Mouse (Mus musculus) adrenal gland, postnatal 14 days (tissue): ENCODE data around the gene Adamtsl4. TPM values are rescaled to one million over a fixed set of nuclear protein-coding genes. Genes with fewer than 3 reads are reported as not detected.

Experiments used
- DNase-seq: peaks from one replicate; pipeline ENCODE4 v3.0.0; 2021; ENCODE audit warnings: mixed read lengths
- long read RNA-seq, 2 experiments: library from polyadenylated mRNA; stranded (forward); transcript quantifications; one replicate each; pipeline ENCODE4 v2.0.0; 2021
- total RNA-seq: library from RNA; stranded (reverse); gene quantifications from 2 replicates; pipeline ENCODE4 v1.2.3, GENCODE M21; 2021

Gene Adamtsl4
- 6.6 and 8.4 TPM in 2 replicates for total RNA-seq
- long read RNA-seq, experiment 1, full-length matches to known transcripts: 2 of 3 reads
- long read RNA-seq, experiment 1, partial matches to known transcripts: 1 of 3 reads
- long read RNA-seq, experiment 1, other reads (novel, unspliced or antisense): 0 of 3 reads
- long read RNA-seq, experiment 2, full-length matches to known transcripts: 1 of 4 reads
- long read RNA-seq, experiment 2, partial matches to known transcripts: 3 of 4 reads
- long read RNA-seq, experiment 2, other reads (novel, unspliced or antisense): 0 of 4 reads

DNA sequence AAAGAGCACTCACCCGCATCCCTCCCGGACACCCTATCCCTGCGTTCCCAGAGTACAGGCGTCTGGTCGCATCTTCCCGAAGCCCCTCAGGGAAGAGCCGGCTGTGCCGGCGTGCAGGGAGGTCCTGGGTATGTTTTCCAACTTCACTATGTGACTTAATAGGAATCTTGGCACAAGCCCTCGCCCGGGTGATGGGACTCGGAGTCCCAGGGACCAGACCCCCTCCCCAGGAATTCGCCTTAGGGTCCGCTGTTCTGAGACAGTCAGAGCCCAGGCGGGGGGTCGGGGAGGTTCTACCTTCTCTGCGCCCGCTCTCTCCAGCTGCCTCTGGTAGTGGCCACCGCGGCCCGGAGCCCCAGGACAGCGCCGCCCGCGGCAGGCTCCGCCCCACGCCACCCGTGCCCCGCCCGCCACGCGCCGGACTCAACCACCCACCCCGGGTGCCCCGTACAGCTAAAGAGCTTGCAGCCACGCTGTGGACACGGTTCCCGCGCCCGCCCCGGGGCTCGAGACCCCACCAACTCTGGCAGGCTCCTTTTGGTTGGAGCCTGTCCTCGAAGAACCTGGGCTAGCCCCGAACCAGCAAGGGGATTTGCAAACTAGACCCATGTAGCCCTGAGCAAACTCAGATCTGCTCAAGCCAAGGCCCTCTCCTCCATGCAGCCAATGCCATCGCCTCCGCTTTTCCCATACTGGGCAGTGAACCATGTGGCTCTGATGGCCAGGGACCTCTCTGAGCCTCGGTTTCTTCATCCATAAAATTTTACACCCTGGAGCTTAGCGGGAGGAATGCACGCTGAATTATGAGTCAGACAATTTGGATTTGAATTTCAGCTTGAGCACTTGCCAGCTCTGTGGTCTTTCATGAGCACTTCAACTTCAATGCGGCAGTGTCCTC is at the start of gene Adamtsl4:
Gene Adamtsl4 (minus strand): TSS at position 394 of the 898 bp plus-strand sequence.
- DNase-seq: peak; percentile 89

DNA sequence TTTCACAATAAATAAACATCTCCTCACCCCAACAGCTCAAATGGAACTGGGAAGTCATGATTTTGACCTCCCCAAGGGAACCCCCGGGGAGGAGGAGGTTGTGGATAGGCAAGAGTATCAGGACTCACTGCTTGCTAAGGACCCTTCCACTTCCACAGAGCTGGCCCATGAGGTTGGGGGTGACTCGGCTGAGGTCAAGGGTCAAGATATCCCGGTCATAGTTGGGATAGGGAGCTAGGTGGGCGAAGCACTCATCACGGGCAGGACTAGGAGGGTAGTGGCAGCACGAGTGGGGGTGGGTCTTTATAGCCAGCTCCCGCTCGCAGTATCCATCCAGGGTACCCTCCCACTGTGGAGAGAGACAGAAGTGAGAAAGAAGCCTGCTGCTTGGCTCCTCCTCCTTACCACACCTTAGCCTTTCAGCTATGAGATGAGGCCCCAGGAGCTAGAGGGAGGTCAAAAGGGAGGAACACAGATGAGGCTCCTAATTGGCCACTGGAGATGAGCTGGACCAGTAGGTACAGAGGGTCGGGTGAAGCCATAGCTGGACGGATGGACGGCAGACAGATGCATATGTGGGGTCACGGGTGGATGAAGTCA is 47.5 kb upstream of the Adamtsl4 start:
- no peak for DNase-seq

DNA sequence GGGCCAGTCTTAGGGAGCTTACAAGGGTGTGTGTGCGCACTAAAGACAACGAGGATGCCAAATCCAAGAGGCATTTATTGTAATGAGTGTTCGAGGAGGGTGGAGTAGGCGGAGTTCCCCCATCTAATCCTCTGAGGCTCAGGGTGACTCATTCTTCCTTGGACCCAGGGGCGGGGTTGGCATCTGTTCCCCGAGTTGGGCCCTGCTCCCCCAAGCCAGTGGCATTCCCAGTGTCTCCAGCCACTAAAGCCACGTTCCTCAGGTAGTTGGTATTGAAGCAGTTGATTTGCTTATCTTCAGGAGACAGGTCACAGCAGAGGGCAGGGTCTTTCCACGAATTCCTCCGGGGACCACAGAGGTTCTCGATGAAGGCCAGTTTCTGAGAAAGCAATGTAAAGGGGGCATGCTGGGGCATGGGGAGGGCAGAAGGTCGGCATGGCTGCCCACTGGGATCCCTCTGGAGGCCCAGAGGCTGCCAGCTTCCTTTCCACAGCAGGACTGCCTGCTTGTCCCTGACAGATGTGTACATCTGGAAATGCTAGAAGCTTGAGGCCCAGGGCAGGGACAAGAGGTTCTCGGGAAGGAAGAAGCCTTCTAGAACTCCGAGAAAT is 46.5 kb upstream of the Adamtsl4 start:
- DNase-seq: peak; percentile 53

DNA sequence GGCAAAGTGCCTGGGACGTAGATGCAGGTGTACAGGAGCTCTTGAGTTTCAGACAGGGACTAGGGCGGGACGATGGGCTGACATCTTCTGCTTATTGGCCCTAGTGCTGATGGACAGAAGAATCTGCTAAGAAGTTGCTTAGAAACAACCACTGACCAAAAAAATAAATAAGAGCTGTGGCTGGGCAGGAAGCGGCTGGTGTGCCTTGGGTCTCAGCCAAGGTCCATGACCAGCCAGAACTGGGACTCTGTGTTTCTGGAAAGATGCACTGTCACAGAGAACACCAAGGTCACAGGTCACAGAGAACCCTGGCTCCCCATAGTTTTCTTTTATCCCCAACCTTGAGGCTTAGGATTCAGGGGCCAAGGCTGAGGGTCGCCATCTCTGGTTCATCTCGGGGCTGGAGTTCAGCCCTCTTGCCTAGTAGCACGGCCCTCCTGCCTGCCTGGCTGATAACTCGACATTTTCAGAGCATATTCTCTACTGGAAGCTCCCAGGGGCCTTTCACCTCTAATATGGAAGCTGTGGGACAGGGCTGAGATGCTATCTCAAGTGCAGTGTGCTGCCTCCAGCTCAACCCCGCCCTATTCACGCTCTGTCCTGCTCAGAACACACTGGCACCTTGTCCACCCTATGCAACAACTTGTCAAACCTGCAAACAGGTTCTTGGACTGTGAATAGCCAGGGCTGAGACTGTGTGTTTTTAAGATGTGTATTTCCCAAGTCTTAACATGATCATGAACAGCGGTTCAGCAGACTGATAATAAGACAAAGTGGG is 45.2 kb upstream of the Adamtsl4 start:
- peak; percentile 81 for DNase-seq

DNA sequence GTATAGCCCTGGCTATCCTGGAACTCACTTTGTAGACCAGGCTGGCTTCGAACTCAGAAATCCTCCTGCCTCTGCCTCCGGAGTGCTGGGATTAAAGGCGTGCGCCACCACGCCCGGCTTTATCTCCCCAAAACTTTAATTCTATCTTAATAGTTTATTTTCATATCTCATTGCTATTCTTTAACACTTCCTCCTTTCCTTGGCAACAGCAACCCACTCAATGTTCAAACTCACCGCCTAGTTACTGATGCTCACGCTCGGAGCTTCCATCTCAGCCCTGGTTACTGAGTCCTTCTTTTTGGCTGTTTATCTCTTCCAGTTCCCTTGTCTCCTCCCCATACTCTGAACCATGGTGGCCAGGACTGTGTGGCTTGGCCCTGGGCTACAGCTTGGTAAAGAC is 44.6 kb upstream of the Adamtsl4 start:
- no peak for DNase-seq

DNA sequence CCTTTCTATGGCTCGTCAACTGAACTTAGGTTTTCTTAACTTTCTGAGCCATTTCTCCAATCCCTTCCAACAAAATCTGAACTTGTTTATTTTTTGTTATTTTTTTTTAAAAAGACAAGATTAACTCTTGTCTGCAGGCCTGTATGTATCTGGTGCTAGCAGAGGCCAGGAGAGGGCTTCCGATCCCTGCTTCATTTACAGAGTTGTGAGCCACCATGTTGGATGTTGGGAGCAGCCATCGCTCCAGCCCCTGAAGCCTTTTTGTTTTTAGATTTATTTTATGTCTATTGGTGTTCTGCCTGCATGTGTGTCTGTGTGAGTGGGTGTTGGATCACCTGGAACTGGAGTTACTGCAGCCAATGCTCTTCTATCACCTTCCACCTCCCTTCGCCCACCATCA is 44.1 kb upstream of the Adamtsl4 start:
- DNase-seq: no peak

DNA sequence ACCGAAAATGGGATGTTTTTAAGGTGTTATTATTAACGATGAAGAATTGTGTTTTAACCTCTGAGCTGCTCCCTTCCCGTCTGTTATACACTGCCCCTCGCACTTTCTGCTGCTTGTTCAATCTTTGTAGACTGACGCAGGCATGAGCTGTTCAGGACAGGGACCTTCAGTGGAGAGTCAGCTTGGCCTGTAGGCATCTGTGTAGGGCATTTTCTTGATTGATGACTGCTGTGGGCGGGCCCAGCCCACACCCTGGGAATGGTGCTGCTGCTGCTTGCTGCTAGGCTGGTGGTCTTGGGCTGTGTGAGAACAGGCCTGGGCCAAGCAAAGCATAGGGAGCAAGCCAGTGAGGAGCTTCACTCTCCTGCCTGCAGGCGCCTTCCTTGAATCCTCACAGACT is 42.7 kb upstream of the Adamtsl4 start:
- DNase-seq: peak; percentile 62

DNA sequence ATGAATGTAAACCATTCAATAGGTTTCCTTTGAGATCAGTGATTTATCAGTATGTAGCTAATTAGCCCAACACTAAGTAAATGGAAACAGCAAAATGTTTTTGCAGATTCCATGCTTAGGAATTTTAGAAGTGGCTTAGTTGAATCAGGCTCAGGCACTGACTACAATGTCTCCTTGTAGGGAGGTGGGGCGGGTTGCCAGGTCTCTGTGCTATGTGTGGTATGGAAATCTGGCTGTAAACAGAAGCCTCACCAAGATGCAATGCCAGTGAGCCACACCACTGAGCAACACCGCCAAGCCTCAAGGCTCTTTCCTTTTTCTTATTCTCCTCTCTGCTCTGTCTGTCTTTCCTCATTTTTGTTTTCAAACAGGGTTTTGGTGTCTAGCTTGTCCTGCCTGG is 41.2 kb upstream of the Adamtsl4 start:
- DNase-seq: no peak

DNA sequence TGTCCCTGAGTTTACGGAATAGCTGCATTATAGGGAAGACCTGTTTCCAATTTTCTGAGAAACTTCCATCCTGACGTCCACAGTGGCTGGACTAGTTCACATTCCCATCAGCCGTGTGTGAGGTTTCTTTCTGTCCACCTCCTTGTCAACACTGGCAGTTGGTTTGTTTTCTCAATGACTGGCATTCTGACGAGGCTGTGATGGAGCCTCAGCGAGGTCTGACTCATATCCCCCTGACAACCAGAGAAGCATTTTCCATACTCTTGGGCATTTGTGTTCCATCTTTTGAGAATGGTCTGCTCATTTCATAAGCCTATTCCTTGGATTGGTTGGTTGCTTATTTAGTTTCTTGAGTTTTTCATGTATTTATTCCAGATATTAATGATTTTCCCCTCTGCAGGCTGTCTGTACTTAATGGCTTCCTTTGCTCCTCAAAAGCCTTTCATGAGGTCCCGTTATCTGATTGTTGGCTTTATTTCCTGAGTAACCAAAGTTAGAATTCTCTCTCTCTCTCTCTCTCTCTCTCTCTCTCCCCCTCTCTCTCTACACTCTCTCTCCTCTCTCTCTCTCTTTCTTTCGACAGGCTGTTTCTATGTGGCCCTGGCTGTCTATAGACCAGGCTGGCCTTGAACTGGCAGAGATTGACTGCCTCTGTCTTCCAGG is 39.1 kb upstream of the Adamtsl4 start:
- DNase-seq: no peak

DNA sequence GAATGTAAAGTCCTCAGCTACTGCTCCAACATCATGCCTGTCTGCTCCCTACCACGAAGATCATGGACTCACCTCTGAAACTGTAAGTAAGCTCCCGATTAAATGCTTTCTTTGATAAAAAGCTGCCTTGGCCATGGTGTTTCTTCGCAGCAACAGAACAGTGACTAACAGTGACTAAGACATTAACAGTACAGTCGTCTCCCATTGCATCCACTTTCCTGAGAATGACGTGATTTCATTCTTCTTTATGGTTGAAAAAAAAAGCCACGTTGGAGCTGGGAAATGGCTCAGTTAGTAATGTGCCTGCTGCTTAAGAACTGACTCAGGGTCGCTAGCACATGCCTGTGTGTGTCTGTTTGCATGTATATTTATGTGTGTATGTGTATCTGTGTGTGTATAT is 38.1 kb upstream of the Adamtsl4 start:
- no peak for DNase-seq

DNA sequence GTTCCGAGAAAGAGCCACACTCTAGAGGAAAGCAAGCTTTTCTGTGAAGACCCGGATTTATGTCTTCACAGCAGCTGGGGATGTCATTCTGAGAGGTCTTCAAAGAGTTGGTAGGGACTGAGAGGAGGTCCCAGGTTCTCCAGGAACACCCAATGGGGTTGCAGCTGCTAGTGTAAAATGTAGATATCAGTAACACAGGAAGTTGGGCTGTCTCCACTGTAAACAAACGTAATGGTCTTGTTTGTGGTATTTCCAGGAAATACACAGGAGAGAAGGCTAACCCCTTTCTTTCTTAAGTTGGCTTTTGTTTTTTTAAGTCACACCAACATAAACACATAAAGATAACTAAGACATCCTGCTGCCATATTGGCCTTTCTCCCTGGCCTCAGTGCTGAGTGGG is 34.7 kb upstream of the Adamtsl4 start:
- no peak for DNase-seq

DNA sequence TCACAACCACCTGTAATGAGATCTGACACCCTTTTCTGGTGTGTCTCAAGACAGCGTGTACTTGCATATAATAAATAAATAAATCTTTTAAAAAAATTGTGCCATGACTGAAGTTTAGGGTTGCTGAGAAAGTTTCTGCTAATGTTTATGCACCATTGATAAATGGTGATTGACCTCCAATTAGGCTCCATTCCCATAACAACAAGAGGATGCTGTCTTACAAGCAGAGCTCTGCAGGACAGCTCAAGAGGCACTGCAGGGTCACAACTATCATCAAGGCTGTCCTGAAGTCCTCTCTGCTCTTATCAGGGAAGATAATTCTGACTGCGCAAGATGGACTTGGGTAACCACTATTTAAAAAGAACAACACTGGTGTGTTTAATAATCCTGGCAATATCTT is 30.4 kb upstream of the Adamtsl4 start:
- DNase-seq: no peak

DNA sequence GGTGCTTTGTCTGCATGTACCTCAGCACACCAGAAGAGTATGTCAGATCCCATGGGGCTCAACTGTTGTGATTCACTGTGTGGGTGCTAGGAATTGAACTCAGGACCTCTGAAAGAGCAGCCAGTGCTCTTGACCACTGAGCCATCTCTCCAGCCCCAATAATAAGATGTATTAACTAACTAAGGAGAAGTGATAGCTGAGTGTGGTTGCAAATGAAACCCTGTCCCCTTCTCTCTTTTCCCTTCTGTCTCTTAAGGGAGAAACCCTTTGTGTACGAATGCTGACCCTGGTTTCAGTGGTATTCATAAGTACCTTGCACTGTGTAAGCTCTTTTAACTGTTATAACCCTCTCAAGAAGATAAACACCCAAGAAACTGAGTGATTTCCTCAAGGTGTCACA is 28.4 kb upstream of the Adamtsl4 start:
- no peak for DNase-seq

DNA sequence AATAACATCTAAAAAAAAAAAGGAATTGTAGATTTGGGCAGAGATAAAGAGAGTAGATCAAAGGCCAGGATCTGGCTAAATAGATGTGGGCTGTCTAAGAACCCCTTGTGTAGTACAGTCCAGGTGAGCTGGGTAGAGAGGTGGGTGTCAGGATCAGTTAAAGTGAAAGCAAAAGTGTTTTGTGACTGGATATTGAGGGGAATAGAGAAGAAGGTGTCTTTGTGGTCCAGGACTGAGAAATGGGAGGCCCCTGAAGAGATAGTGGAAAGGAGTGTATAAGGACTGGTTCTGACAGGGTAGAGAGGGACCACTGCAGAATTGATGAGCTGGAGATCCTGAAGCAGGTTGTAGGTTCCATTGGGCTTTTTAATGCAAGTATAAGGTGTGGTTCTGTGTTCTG is 22.2 kb upstream of the Adamtsl4 start:
- DNase-seq: no peak

DNA sequence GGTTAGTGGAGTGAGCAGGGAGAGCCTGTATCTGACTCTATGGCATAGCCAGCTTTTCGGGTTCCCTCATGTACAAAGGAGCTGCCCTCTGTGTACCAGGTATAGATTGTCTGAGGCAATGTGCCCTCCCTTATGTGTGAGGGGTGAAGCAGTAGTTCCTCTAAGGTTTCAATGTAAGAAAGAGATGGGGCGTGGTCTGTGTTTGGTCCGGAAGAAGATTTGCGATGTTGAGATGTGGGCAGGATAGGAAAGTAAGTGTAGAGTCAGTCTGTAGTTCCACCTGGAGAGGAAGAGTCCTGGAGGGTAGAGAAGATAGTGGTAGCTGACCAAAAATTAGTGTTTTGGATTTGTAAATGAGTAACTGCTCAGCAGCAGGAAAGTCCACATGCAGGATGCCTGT is 21.3 kb upstream of the Adamtsl4 start:
- DNase-seq: no peak

DNA sequence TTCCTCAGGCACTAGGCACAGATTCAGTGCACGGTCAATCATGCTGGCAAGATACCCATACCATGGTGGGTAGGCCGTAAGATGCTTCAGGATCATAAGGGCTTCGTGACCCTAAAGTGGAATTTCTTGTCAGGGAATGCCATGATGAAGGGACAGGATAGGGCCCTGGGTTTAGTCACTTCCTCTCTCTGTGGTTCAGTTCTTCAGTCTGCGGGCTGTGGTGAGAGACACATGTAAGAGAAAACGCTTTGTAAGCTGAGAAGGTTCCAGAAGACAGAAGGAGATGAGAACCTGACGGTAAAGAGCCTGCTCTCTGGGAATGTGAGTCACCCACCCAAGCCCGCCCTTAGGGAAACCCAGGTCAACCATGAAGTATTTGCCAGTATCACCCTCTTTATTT is 19.8 kb upstream of the Adamtsl4 start:
- no peak for DNase-seq

DNA sequence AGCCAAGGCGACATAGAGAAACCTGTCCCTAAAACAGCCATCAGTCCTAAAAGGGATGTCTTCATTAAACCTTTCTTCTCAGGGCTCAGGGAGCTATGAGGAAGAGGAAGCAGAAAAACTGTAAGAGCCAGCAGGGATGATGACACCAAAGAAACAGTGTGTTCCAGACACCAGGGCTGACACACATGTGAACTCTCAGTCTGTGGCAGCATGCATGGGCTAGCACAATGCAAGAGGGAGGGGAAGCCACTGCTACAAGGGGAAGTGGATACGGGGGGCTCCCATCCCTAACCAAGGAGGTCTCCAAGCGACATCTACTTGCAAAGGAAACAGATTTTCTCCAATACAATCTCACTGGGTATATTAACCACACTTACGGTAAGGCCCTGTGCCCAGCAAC is 18.6 kb upstream of the Adamtsl4 start:
- no peak for DNase-seq

DNA sequence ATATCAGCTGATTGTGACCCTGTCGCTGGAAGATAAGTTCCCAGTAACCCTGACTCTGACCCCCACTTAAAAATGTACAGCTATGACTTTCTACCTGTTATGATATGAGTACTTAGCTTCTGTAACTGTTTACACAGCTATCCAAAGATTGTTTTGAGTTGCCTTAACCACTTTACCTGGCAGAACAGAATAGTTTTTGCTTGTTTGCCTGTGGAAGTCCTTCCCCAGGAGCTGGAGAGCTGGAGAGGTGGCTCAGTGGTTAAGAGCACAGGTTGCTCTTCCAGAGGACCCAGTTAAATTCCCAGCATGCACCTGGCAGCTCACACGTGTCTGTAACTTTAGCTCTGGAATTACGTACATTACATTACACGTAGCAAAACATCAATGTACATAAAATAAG is 16.9 kb upstream of the Adamtsl4 start:
- DNase-seq: no peak

DNA sequence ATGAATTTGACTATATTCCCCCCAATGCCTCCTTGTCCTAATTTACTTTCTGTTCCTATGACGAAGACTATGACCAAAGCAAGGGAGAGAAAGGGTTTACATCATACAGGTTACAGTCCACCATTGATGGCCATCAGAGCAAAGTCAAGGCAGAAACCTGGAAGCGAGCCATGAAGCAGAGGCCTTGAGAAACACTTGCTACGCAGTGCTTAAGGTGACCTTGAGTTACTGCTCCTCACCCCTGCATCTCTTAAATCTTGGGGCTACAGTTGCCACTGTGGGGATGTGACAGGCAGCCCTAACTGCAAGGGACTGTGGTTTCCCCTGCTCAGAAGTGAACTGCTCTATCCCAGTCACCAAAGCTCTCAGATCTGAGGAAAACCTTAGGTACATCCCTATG is 15.6 kb upstream of the Adamtsl4 start:
- peak; percentile 35 for DNase-seq

DNA sequence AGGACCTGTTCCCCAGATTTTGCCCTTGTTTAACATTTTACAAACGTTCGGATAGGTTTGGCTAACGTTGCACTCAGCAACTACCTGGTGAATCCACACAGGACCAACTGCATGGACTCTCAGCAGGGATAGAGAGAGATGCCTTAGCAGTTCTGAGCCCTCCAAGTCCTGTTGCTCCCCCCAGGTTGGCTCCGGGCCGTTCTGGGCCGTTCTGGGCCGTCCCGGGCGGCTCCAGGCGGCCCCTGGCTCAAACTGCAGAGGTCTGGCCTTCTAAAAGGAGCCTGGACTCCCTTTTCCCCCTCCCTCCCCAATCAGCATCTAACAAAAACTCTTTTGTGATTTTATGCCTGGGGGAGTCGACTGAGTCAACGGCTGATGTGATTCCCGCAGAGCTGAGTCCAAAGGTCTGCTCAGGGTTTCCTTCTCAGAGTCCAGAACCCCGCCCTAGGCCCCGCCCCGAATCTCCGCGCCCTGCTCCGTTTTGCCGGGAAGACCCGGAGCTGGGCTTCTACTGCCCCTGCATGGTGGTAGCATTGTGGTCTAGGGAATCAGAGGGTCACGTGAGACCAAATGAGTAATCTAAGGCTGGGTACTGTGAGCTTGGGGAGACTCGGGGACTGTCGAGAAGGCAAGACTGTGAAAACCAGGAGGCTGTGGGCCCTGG is 14.3 kb upstream of the Adamtsl4 start:
- peak; percentile 85 for DNase-seq

DNA sequence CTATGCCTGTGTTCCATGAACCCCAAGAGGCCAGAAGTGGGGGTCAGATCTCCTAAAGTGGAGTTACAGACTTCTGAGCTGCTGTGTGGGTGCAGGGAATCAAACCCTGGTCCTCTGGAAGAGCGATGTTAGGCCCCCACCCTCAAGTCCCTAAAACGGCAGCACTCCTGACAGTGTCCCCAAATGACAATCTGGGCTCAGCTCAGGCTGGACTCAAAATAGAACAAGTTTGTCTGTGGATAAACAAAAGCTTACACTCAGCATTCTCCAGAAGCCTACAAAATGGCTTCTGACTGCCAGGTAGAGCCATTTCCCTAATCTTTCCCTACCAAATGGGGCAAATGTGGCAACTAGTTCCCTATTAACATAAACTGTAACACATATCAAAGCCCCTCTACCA is 13.4 kb upstream of the Adamtsl4 start:
- no peak for DNase-seq
